Mouse (Mus musculus) liver (tissue): ENCODE measurements at regions not wholly inside any gene's neighbourhood (a gene's known extent, or its start where the extent isn't known, plus 50 kb on each side); places are given as distances from the start of the nearest gene placed in this dataset.

Source experiments
- DNase-seq: peaks from one replicate; pipeline ENCODE4 v3.0.0-alpha.2; 2020; ENCODE audit warnings: mixed read lengths

GRCm38 (mm10) chr1:185089196-185089595 is 89.8 kb upstream of the Mark1 start:
- no peak for DNase-seq

GRCm38 (mm10) chr1:185083191-185083590 is 83.8 kb upstream of the Mark1 start:
- no peak for DNase-seq

- DNase-seq: no peak
Observed at GRCm38 (mm10) chr1:185080118-185080517, 80.7 kb upstream of the Mark1 start.

DNA sequence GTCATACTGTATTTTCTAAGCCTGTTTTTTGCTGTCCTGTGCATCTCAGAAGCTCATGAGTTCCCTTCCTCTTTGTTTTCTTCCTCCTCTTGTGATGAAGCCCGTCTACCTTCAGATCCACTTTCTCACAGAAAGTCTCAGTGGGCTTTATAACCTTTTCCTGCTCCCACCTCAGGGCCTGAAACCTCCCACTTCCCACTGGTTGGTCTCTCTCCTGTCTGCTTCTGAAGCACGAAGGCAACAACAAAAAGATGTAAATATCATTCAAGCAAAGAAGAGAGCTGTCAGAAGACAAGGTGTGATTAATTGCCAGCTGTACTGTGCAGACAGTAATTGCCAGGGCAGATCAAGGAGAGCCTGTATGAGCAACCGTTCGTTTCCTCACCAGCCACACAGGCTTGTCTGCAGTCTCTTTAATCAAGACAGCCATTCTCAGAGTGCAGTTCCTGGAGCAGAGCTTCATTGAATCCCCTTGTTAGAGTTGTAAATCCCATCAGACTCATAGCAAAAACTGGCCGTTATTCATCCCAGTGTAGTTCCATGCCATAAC is 80.0 kb upstream of the Mark1 start:
- no peak for DNase-seq

DNA sequence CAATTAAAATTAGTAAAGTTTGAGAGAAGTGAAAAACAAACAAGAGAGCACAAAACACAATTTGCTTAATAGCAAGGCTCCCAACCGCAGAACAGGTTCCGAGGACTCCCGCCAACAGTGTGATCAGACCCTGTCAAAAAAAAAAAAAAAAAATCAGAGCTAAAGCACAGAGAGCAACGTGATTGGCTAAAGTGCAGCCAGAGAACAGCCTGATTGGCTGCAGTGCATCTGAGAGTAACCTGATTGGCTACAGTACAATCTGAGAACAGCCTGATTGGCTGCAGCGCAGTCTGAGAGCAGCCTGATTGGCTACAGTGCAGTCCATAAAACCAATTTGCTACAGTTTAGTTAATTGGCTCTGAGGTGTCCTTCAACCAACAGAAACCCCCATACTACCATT is 74.6 kb upstream of the Mark1 start:
- DNase-seq: no peak

GRCm38 (mm10) chr1:185072766-185073165 is 73.4 kb upstream of the Mark1 start:
- no peak for DNase-seq

DNA sequence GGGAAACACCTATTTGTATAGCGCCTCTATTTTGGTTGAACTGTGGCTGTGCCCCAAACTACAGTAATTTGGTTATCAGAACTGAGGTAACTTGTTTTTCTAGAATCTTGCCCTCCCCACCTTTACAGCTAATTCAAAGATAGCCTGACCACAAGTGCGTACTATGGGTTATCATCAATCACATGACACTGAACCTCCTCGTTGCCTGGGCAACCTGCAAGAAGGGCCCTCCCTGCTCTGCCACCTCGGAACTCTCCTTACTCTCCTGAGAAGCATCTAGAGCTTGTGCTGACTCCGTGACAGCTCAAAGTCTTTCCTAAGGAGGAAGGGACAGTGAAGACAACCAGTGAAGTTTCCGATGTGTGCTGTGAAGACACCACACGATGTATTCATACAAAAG is 72.2 kb upstream of the Mark1 start:
- DNase-seq: peak; percentile 45

- no peak for DNase-seq
Observed at GRCm38 (mm10) chr1:185070853-185071149, 71.4 kb upstream of the Mark1 start.

- DNase-seq: no peak
Observed at GRCm38 (mm10) chr1:185070062-185070852, 70.9 kb upstream of the Mark1 start.

DNA sequence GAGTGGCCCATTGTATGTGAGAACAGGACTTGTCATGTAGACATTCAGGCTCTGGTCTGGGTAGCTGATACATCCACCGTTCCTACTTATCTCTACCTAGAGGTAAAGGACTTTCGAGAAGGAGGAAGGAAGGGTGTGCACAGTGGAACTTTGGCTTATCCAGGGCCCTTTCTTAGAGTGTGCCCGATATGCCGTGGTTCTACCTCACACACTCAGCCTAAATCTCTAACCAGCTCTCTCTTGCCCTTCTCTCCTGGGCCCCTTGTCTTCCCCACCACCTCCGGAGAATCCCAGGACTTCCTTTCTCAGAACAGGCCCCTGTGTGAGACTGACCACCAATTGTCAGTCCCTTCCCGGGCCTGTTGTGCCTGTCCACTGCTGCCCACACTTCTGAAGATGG is 68.8 kb upstream of the Mark1 start:
- DNase-seq: no peak

- no peak for DNase-seq
Observed at GRCm38 (mm10) chr1:185067661-185068060, 68.3 kb upstream of the Mark1 start.

DNA sequence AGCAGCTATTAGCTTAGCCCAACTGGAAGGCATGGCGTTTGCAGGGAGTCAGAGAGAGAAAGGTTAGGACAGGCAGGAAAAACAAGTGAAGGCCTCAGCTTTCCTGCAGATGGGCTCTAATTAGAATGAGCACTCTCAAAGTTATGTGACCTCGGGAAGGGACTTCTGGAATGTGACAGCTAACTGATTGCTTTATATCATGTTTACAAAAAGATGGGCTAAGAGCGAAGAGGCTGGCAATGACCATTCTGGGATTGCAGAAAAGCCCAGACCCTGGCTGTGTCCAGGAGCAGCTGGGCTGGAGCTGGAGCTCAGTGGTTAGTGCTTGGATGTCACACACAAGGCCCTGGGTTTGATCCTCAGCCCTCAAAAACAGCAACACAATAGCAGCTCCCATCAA is 65.7 kb upstream of the Mark1 start:
- DNase-seq: no peak

GRCm38 (mm10) chr1:185062103-185062502 is 62.7 kb upstream of the Mark1 start:
- no peak for DNase-seq

DNA sequence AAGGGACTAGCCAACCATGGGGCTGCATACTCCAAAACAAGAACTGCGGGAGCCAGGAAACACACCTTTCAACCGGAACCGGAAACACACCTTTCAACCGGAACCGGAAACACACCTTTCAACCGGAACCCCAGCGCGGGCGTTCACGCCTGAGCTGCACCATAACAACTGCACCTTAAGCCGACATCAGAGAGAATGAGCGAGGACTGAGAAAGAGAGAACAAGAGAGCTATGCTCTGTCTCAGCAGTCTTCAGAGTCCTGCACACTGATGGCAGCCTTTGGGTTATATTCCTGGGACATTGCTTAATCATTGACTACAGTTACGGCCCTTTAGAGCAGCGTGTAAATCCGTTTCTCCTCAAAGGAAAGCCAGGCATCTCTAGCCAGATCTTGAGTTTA is 58.1 kb upstream of the Mark1 start:
- DNase-seq: no peak

GRCm38 (mm10) chr1:185052700-185053099 is 53.3 kb upstream of the Mark1 start:
- DNase-seq: no peak

GRCm38 (mm10) chr1:185049980-185050379 is 50.6 kb upstream of the Mark1 start:
- DNase-seq: no peak
